Mouse (Mus musculus): Measurements from ENCODE around the gene Tm9sf2. TPM values are rescaled to one million over a fixed set of nuclear protein-coding genes. Genes with fewer than 3 reads are reported as not detected.

Tm9sf2 gene
- polyA plus RNA-seq, 1 experiment from 2014 or later = 133 TPM

DNA sequence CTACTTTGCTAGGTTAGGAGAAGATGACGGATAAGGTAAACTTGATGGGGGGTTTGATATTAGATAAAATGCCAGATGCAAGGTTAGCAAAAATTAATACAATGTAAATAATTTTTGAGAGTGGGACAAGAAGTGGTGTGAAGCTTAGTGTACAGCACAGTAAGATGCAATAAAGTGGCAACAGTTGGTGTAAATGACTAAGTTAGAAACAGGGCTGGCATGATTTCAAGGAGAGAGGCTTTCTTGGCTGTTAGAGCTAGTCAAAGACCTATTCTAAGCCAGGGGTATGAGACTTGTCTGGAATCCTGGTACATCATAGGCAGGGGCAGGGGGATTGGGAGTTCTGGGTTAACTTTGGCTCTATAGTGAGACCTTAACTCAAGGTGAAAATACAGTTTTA is 9.4 kb downstream of the Tm9sf2 start:
- WGBS = 86% methylated on average over 1 of the region's 1 CpGs
- Histone ChIP-seq H3K9me3 (ENCODE audit: control insufficient read depth, low read length) (no peaks in the 10 kb centered on the region), H3K4me1 (ENCODE audit: control insufficient read depth in 2 of 2, insufficient read depth in 2 of 2, low read length in 2 of 2) (peaks cover 2 to 4% of the 10 kb centered on the region in 2 experiments; a peak in 2 of 4 replicates), H3K4me2 (ENCODE audit: low read length) (no peak overlapping the region), H3K9ac (ENCODE audit: low read length) (no peak overlapping the region), H3K27ac (replicated peaks in 1 of 2; ENCODE audit: control insufficient read depth in 1 of 2, insufficient read depth in 1 of 2, low read depth in 2 of 2, low read length in 2 of 2) (no peak overlapping the region), H3K4me3 (ENCODE audit: control insufficient read depth in 1 of 2, insufficient read depth in 1 of 2, low read depth in 1 of 2, low read length in 2 of 2) (no peak overlapping the region), H3K27me3 (ENCODE audit: control insufficient read depth, insufficient read depth, low read length) (no peaks in the 10 kb centered on the region), H3K36me3 (ENCODE audit: control insufficient read depth, insufficient read depth, low read length) (0 out of 2 replicates have a peak, but pooled peaks cover 5% of the 10 kb centered on the region)
- ATAC-seq (ENCODE audit: insufficient number of reproducible peaks, insufficient read depth, low FRiP score, low read depth) = no peak

GRCm38 (mm10) chr14:122130111-122130797 is 23.4 kb downstream of the Tm9sf2 start:
- Histone ChIP-seq H3K9me3 (ENCODE audit: control insufficient read depth, low read length) (no peaks in the 10 kb centered on the region), H3K27me3 (ENCODE audit: control insufficient read depth, insufficient read depth, low read length) (no peaks in the 10 kb centered on the region), H3K4me3 (ENCODE audit: control insufficient read depth in 1 of 2, insufficient read depth in 1 of 2, low read depth in 1 of 2, low read length in 2 of 2) (no peak overlapping the region), H3K27ac (replicated peaks in 1 of 2; ENCODE audit: control insufficient read depth in 1 of 2, insufficient read depth in 1 of 2, low read depth in 2 of 2, low read length in 2 of 2) (no peak overlapping the region), H3K4me2 (ENCODE audit: low read length) (no peak overlapping the region), H3K4me1 (ENCODE audit: control insufficient read depth in 2 of 2, insufficient read depth in 2 of 2, low read length in 2 of 2) (no peaks in the 10 kb centered on the region), H3K9ac (ENCODE audit: low read length) (no peak overlapping the region), H3K36me3 (ENCODE audit: control insufficient read depth, insufficient read depth, low read length) (peaks cover 58% of the 10 kb centered on the region)
- 70% methylated on average over 5 of the region's 5 CpGs for WGBS
- ATAC-seq (ENCODE audit: insufficient number of reproducible peaks, insufficient read depth, low FRiP score, low read depth) = no peak

- no peak overlapping the region for H3K9ac ChIP-seq (ENCODE audit: low read length)
- no peaks in the 10 kb centered on the region for H3K4me1 ChIP-seq (ENCODE audit: control insufficient read depth in 2 of 2, insufficient read depth in 2 of 2, low read length in 2 of 2)
- no peaks in the 10 kb centered on the region for H3K9me3 ChIP-seq (ENCODE audit: control insufficient read depth, low read length)
- no peak overlapping the region for H3K27ac ChIP-seq (replicated peaks in 1 of 2; ENCODE audit: control insufficient read depth in 1 of 2, insufficient read depth in 1 of 2, low read depth in 2 of 2, low read length in 2 of 2)
- H3K4me2 ChIP-seq (ENCODE audit: low read length) = no peak overlapping the region
- WGBS = 82% methylated on average over 2 of the region's 2 CpGs
- no peaks in the 10 kb centered on the region for H3K27me3 ChIP-seq (ENCODE audit: control insufficient read depth, insufficient read depth, low read length)
- H3K4me3 ChIP-seq (ENCODE audit: control insufficient read depth in 1 of 2, insufficient read depth in 1 of 2, low read depth in 1 of 2, low read length in 2 of 2) = no peak overlapping the region
- no peak for ATAC-seq (ENCODE audit: insufficient number of reproducible peaks, insufficient read depth, low FRiP score, low read depth)
- peaks cover 50% of the 10 kb centered on the region for H3K36me3 ChIP-seq (ENCODE audit: control insufficient read depth, insufficient read depth, low read length)
These were observed 24.8 kb downstream of the Tm9sf2 start for GRCm38 (mm10) chr14:122131644-122132043.

GRCm38 (mm10) chr14:122136368-122136928 is 29.6 kb downstream of the Tm9sf2 start:
- Histone ChIP-seq H3K36me3 (ENCODE audit: control insufficient read depth, insufficient read depth, low read length) (peaks cover 61% of the 10 kb centered on the region), H3K4me2 (ENCODE audit: low read length) (no peak overlapping the region), H3K4me3 (ENCODE audit: control insufficient read depth in 1 of 2, insufficient read depth in 1 of 2, low read depth in 1 of 2, low read length in 2 of 2) (no peak overlapping the region), H3K4me1 (ENCODE audit: control insufficient read depth in 2 of 2, insufficient read depth in 2 of 2, low read length in 2 of 2) (no peaks in the 10 kb centered on the region; a peak in 1 of 4 replicates), H3K27ac (replicated peaks in 1 of 2; ENCODE audit: control insufficient read depth in 1 of 2, insufficient read depth in 1 of 2, low read depth in 2 of 2, low read length in 2 of 2) (no peak overlapping the region), H3K27me3 (ENCODE audit: control insufficient read depth, insufficient read depth, low read length) (no peaks in the 10 kb centered on the region), H3K9me3 (ENCODE audit: control insufficient read depth, low read length) (no peaks in the 10 kb centered on the region), H3K9ac (ENCODE audit: low read length) (no peak overlapping the region)
- 90% methylated on average over 3 of the region's 3 CpGs for WGBS
- ATAC-seq (ENCODE audit: insufficient number of reproducible peaks, insufficient read depth, low FRiP score, low read depth) = no peak

DNA sequence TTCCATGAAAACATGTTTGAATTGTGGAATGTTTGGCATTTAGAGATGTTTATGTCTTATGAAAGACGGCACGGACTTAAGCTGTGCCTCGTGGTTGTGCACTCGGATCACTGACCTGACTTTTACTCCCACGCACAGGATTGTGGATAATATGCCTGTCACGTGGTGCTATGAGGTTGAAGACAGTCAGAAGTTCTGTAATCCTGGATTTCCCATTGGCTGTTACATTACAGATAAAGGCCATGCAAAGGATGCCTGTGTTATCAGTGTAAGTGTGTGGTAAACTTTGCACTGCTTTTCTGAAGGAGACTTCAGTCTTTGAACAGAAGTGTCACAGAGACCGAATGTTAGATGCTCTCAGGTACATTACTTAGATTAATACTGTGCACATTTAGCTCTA is 30.4 kb downstream of the Tm9sf2 start:
- H3K9ac ChIP-seq (ENCODE audit: low read length) = no peak overlapping the region
- 70% methylated on average over 7 of the region's 7 CpGs for WGBS
- H3K4me1 ChIP-seq (ENCODE audit: control insufficient read depth in 2 of 2, insufficient read depth in 2 of 2, low read length in 2 of 2) = no peaks in the 10 kb centered on the region; a peak in 1 of 4 replicates
- no peak overlapping the region for H3K27ac ChIP-seq (replicated peaks in 1 of 2; ENCODE audit: control insufficient read depth in 1 of 2, insufficient read depth in 1 of 2, low read depth in 2 of 2, low read length in 2 of 2)
- H3K27me3 ChIP-seq (ENCODE audit: control insufficient read depth, insufficient read depth, low read length) = no peaks in the 10 kb centered on the region
- ATAC-seq (ENCODE audit: insufficient number of reproducible peaks, insufficient read depth, low FRiP score, low read depth) = no peak
- no peak overlapping the region for H3K4me3 ChIP-seq (ENCODE audit: control insufficient read depth in 1 of 2, insufficient read depth in 1 of 2, low read depth in 1 of 2, low read length in 2 of 2)
- H3K9me3 ChIP-seq (ENCODE audit: control insufficient read depth, low read length) = no peaks in the 10 kb centered on the region
- no peak overlapping the region for H3K4me2 ChIP-seq (ENCODE audit: low read length)
- peaks cover 65% of the 10 kb centered on the region for H3K36me3 ChIP-seq (ENCODE audit: control insufficient read depth, insufficient read depth, low read length)

DNA sequence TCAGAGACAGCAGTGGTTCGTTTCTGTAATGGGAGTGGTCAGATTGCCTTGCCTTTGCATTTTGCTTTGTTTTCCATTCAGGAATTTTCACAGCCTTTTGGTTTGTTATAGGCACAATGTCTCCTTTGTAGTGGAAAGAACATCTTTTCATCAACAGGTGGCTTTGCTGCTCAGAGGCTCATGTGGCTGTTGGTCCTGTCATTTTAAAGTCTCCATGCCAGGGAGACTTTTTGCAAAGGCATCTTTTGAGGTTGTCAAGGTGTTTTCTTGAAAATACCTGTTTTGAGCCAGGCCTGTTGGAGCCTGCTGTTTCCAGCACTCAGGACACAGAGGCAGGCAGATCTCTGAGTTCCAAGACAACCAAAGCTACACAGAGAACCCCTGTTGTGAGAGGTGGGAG is 33.3 kb downstream of the Tm9sf2 start:
- ATAC-seq (ENCODE audit: insufficient number of reproducible peaks, insufficient read depth, low FRiP score, low read depth) = no peak
- Histone ChIP-seq H3K4me1 (ENCODE audit: control insufficient read depth in 2 of 2, insufficient read depth in 2 of 2, low read length in 2 of 2) (no peaks in the 10 kb centered on the region; a peak in 1 of 4 replicates), H3K4me2 (ENCODE audit: low read length) (no peak overlapping the region), H3K27me3 (ENCODE audit: control insufficient read depth, insufficient read depth, low read length) (no peaks in the 10 kb centered on the region), H3K9me3 (ENCODE audit: control insufficient read depth, low read length) (no peaks in the 10 kb centered on the region), H3K36me3 (ENCODE audit: control insufficient read depth, insufficient read depth, low read length) (peaks cover 75% of the 10 kb centered on the region), H3K27ac (replicated peaks in 1 of 2; ENCODE audit: control insufficient read depth in 1 of 2, insufficient read depth in 1 of 2, low read depth in 2 of 2, low read length in 2 of 2) (no peak overlapping the region), H3K9ac (ENCODE audit: low read length) (no peak overlapping the region), H3K4me3 (ENCODE audit: control insufficient read depth in 1 of 2, insufficient read depth in 1 of 2, low read depth in 1 of 2, low read length in 2 of 2) (no peak overlapping the region)
- WGBS = 78% methylated on average over 1 of the region's 1 CpGs

GRCm38 (mm10) chr14:122143585-122144269 is 36.9 kb downstream of the Tm9sf2 start:
- no peak overlapping the region for H3K4me3 ChIP-seq (ENCODE audit: control insufficient read depth in 1 of 2, insufficient read depth in 1 of 2, low read depth in 1 of 2, low read length in 2 of 2)
- peaks cover 93% of the 10 kb centered on the region for H3K36me3 ChIP-seq (ENCODE audit: control insufficient read depth, insufficient read depth, low read length)
- no peak for ATAC-seq (ENCODE audit: insufficient number of reproducible peaks, insufficient read depth, low FRiP score, low read depth)
- no peak overlapping the region for H3K4me2 ChIP-seq (ENCODE audit: low read length)
- H3K27ac ChIP-seq (replicated peaks in 1 of 2; ENCODE audit: control insufficient read depth in 1 of 2, insufficient read depth in 1 of 2, low read depth in 2 of 2, low read length in 2 of 2) = no peak overlapping the region
- H3K9ac ChIP-seq (ENCODE audit: low read length) = no peak overlapping the region
- no peaks in the 10 kb centered on the region for H3K9me3 ChIP-seq (ENCODE audit: control insufficient read depth, low read length)
- 84% methylated on average over 4 of the region's 4 CpGs for WGBS
- H3K4me1 ChIP-seq (ENCODE audit: control insufficient read depth in 2 of 2, insufficient read depth in 2 of 2, low read length in 2 of 2) = no peaks in the 10 kb centered on the region
- H3K27me3 ChIP-seq (ENCODE audit: control insufficient read depth, insufficient read depth, low read length) = no peaks in the 10 kb centered on the region
